Mouse (Mus musculus) MEL (cell line): ENCODE results near the gene Gns. TPM values are rescaled to one million over a fixed set of nuclear protein-coding genes. Genes with fewer than 3 reads are reported as not detected.

Experiments used
- DNase-seq: peaks from one replicate; pipeline ENCODE4 v3.0.0; 2011; ENCODE audit warnings: low read depth, low spot score
- H3K27ac ChIP-seq: 2 replicates; pipeline ENCODE4 v1.5.1; 2012; ENCODE audit warnings: low read depth, mild to moderate bottlenecking, control low read depth, low read length, moderate library complexity; ENCODE audit not compliant: control insufficient read depth
- H3K27me3 ChIP-seq, 2 experiments: fragments of 150-350 bp in 1 of 2; sonication (generic) in 1 of 2; 2 replicates each; pipeline ENCODE4 v1.6.1; 2012; ENCODE audit warnings: low read length in 2 of 2, mild to moderate bottlenecking in 2 of 2, improper control_type of control experiment in 1 of 2, moderate library complexity in 1 of 2; ENCODE audit not compliant: insufficient read depth in 2 of 2, control insufficient read depth in 1 of 2
- H3K36me3 ChIP-seq, 2 experiments: 2 replicates each; pipeline ENCODE4 v1.6.1; 2012 to 2014; ENCODE audit warnings: low read length in 2 of 2, improper control_type of control experiment in 1 of 2, inconsistent platforms in 1 of 2, mild to moderate bottlenecking in 1 of 2; ENCODE audit not compliant: insufficient read depth in 2 of 2, control insufficient read depth in 1 of 2
- H3K4me1 ChIP-seq, 2 experiments: fragments of 150-350 bp in 1 of 2; sonication (generic) in 1 of 2; 2 replicates each; pipeline ENCODE4 v1.6.1; 2012; ENCODE audit warnings: low read length in 2 of 2, improper control_type of control experiment in 1 of 2, mild to moderate bottlenecking in 1 of 2; ENCODE audit not compliant: insufficient read depth in 2 of 2, control insufficient read depth in 1 of 2
- H3K4me3 ChIP-seq, 2 experiments: fragments of 150-350 bp in 1 of 2; sonication (generic) in 1 of 2; 2 replicates each; pipeline ENCODE4 v1.5.1; 2012; ENCODE audit warnings: low read depth in 2 of 2, low read length in 2 of 2, mild to moderate bottlenecking in 2 of 2, moderate library complexity in 2 of 2, control low read depth in 1 of 2, improper control_type of control experiment in 1 of 2; ENCODE audit not compliant: control insufficient read depth in 1 of 2, insufficient read depth in 1 of 2
- H3K79me2 ChIP-seq: 2 replicates; pipeline ENCODE4 v1.6.1; 2012; ENCODE audit warnings: mild to moderate bottlenecking, low read length, moderate library complexity; ENCODE audit not compliant: control insufficient read depth, poor library complexity, insufficient read depth
- H3K9ac ChIP-seq: 2 replicates; pipeline ENCODE4 v1.6.1; 2012; ENCODE audit warnings: low read depth, mild to moderate bottlenecking, control low read depth, low read length, moderate library complexity; ENCODE audit not compliant: control insufficient read depth, poor library complexity, severe bottlenecking
- H3K9me3 ChIP-seq: fragments of 150-350 bp; sonication (generic); replicated peaks from 2 replicates; pipeline ENCODE4 v1.6.1; 2012; ENCODE audit warnings: mild to moderate bottlenecking, low read length, improper control_type of control experiment, moderate library complexity; ENCODE audit not compliant: insufficient read depth
- BHLHE40 ChIP-seq: IDR thresholded peaks from 2 replicates; pipeline ENCODE4 v1.6.1; 2012; ENCODE audit warnings: low read depth, mild to moderate bottlenecking, inconsistent platforms, low read length, improper control_type of control experiment, borderline replicate concordance
- CHD1 ChIP-seq: IDR thresholded peaks from 2 replicates; pipeline ENCODE4 v1.6.1; 2012; ENCODE audit warnings: low read depth, mild to moderate bottlenecking, inconsistent platforms, low read length, improper control_type of control experiment
- CHD2 ChIP-seq: IDR thresholded peaks from 2 replicates; pipeline ENCODE4 v1.6.1; 2011; ENCODE audit warnings: low read length, improper control_type of control experiment
- CTCF ChIP-seq, 3 experiments: IDR thresholded peaks in 2 of 3; conservative IDR thresholded peaks in 1 of 3; 2 replicates each; pipeline ENCODE4 v1.5.1; 2011 to 2012; ENCODE audit warnings: low read length in 3 of 3, low read depth in 2 of 3, mild to moderate bottlenecking in 2 of 3, improper control_type of control experiment in 1 of 3, inconsistent platforms in 1 of 3, mixed read lengths in 1 of 3, moderate library complexity in 1 of 3; ENCODE audit not compliant: control insufficient read depth in 1 of 3, insufficient read depth in 1 of 3, poor library complexity in 1 of 3, severe bottlenecking in 1 of 3
- ELF1 ChIP-seq: IDR thresholded peaks from 2 replicates; pipeline ENCODE4 v1.6.1; 2014; ENCODE audit warnings: low read depth, mild to moderate bottlenecking, inconsistent platforms, low read length, improper control_type of control experiment, moderate library complexity
- EP300 ChIP-seq, 2 experiments: IDR thresholded peaks; 2 replicates each; pipeline ENCODE4 v1.6.1; 2011; ENCODE audit warnings: improper control_type of control experiment in 2 of 2, low read length in 2 of 2, low read depth in 1 of 2, mild to moderate bottlenecking in 1 of 2
- ETS1 ChIP-seq: IDR thresholded peaks from 2 replicates; pipeline ENCODE4 v1.6.1; 2012; ENCODE audit warnings: low read depth, mild to moderate bottlenecking, inconsistent platforms, low read length, improper control_type of control experiment, moderate library complexity
- GABPA ChIP-seq: IDR thresholded peaks from 2 replicates; pipeline ENCODE4 v1.6.1; 2012; ENCODE audit warnings: low read depth, mild to moderate bottlenecking, inconsistent platforms, low read length, improper control_type of control experiment, moderate library complexity
- GATA1 ChIP-seq: IDR thresholded peaks from 2 replicates; pipeline ENCODE4 v1.6.1; 2011; ENCODE audit warnings: low read depth, low read length, improper control_type of control experiment
- HCFC1 ChIP-seq: IDR thresholded peaks from 2 replicates; pipeline ENCODE4 v1.6.1; 2012; ENCODE audit warnings: low read depth, mild to moderate bottlenecking, inconsistent platforms, low read length, improper control_type of control experiment, moderate library complexity
- JUND ChIP-seq: IDR thresholded peaks from 2 replicates; pipeline ENCODE4 v1.6.1; 2011; ENCODE audit warnings: low read depth, mild to moderate bottlenecking, improper control_type of control experiment, low read length
- MAFK ChIP-seq: IDR thresholded peaks from 2 replicates; pipeline ENCODE4 v1.6.1; 2011; ENCODE audit warnings: low read depth, mild to moderate bottlenecking, low read length, improper control_type of control experiment, borderline replicate concordance
- MAX ChIP-seq: IDR thresholded peaks from 2 replicates; pipeline ENCODE4 v1.6.1; 2011; ENCODE audit warnings: low read length, improper control_type of control experiment
- MAZ ChIP-seq: IDR thresholded peaks from 2 replicates; pipeline ENCODE4 v1.6.1; 2012; ENCODE audit warnings: low read depth, mild to moderate bottlenecking, inconsistent platforms, low read length, improper control_type of control experiment
- MEF2A ChIP-seq: IDR thresholded peaks from 2 replicates; pipeline ENCODE4 v1.6.1; 2014; ENCODE audit warnings: low read depth, mild to moderate bottlenecking, inconsistent platforms, low read length, improper control_type of control experiment; ENCODE audit not compliant: poor library complexity, insufficient replicate concordance, severe bottlenecking; ENCODE audit errors: extremely low read depth
- MYC ChIP-seq: IDR thresholded peaks from 2 replicates; pipeline ENCODE4 v1.6.1; 2011; ENCODE audit warnings: low read depth, mild to moderate bottlenecking, low read length, improper control_type of control experiment, moderate library complexity
- NRF1 ChIP-seq: IDR thresholded peaks from 2 replicates; pipeline ENCODE4 v1.6.1; 2014; ENCODE audit warnings: low read depth, mild to moderate bottlenecking, inconsistent platforms, low read length, improper control_type of control experiment, moderate library complexity; ENCODE audit not compliant: poor library complexity, insufficient read depth, severe bottlenecking
- POLR2A ChIP-seq, 2 experiments: IDR thresholded peaks; 2 replicates each; pipeline ENCODE4 v1.6.1; 2011 to 2012; ENCODE audit warnings: low read length in 2 of 2, mild to moderate bottlenecking in 2 of 2, control low read depth in 1 of 2, improper control_type of control experiment in 1 of 2, low read depth in 1 of 2, moderate library complexity in 1 of 2; ENCODE audit not compliant: control insufficient read depth in 1 of 2, insufficient read depth in 1 of 2, poor library complexity in 1 of 2
- POLR2AphosphoS2 ChIP-seq: IDR thresholded peaks from 2 replicates; pipeline ENCODE4 v1.6.1; 2011; ENCODE audit warnings: low read length, improper control_type of control experiment
- POLR2AphosphoS5 ChIP-seq: IDR thresholded peaks from 2 replicates; pipeline ENCODE4 v1.6.1; 2012; ENCODE audit warnings: low read depth, borderline replicate concordance, mild to moderate bottlenecking, inconsistent platforms, low read length, moderate library complexity, mixed read lengths
- RAD21 ChIP-seq: IDR thresholded peaks from 2 replicates; pipeline ENCODE4 v1.6.1; 2011; ENCODE audit warnings: mild to moderate bottlenecking, low read depth, low read length, improper control_type of control experiment
- RCOR1 ChIP-seq: IDR thresholded peaks from 2 replicates; pipeline ENCODE4 v1.6.1; 2012; ENCODE audit warnings: low read depth, mild to moderate bottlenecking, inconsistent platforms, low read length, improper control_type of control experiment
- SIN3A ChIP-seq: IDR thresholded peaks from 2 replicates; pipeline ENCODE4 v1.6.1; 2012; ENCODE audit warnings: low read length, improper control_type of control experiment, inconsistent platforms
- SMC3 ChIP-seq: IDR thresholded peaks from 2 replicates; pipeline ENCODE4 v1.6.1; 2011; ENCODE audit warnings: low read depth, low read length, improper control_type of control experiment
- TAL1 ChIP-seq: IDR thresholded peaks from 2 replicates; pipeline ENCODE4 v1.6.1; 2012; ENCODE audit warnings: mild to moderate bottlenecking, inconsistent platforms, low read length, moderate library complexity, mixed read lengths
- TBP ChIP-seq: IDR thresholded peaks from 2 replicates; pipeline ENCODE4 v1.8.0; 2011; ENCODE audit warnings: low read depth, low read length, improper control_type of control experiment
- USF2 ChIP-seq, 2 experiments: IDR thresholded peaks; 2 replicates each; pipeline ENCODE4 v1.6.1; 2011 to 2012; ENCODE audit warnings: improper control_type of control experiment in 2 of 2, low read length in 2 of 2, borderline replicate concordance in 1 of 2, inconsistent platforms in 1 of 2, low read depth in 1 of 2, mild to moderate bottlenecking in 1 of 2; ENCODE audit not compliant: insufficient read depth in 1 of 2
- ZC3H11A ChIP-seq: IDR thresholded peaks from 2 replicates; pipeline ENCODE4 v1.6.1; 2012; ENCODE audit warnings: low read depth, mild to moderate bottlenecking, inconsistent platforms, low read length, improper control_type of control experiment
- ZKSCAN1 ChIP-seq: IDR thresholded peaks from 2 replicates; pipeline ENCODE4 v1.6.1; 2012; ENCODE audit warnings: low read depth, mild to moderate bottlenecking, inconsistent platforms, low read length, improper control_type of control experiment, moderate library complexity
- ZMIZ1 ChIP-seq: IDR thresholded peaks from 2 replicates; pipeline ENCODE4 v1.6.1; 2012; ENCODE audit warnings: low read depth, mild to moderate bottlenecking, inconsistent platforms, low read length, improper control_type of control experiment, moderate library complexity
- polyA plus RNA-seq, 2 experiments: library from polyadenylated mRNA; stranded (reverse) in 1 of 2; unstranded in 1 of 2; fragments of >175 nt in 1 of 2; fragments of >200 nt in 1 of 2; gene quantifications; 2 replicates each; pipeline versions ENCODE4 v1.2.1 to v1.2.4; 2012; ENCODE audit warnings: low replicate concordance in 2 of 2, low read depth in 1 of 2; ENCODE audit not compliant: insufficient read length in 2 of 2, insufficient read depth in 1 of 2, missing spikeins in 1 of 2
- total RNA-seq: library from RNA; depleted of rRNA; stranded (reverse); fragments of 300-350 nt; gene quantifications from 2 replicates; pipeline ENCODE4 v1.2.3, GENCODE M21; 2012

Gns gene
- total and polyA plus RNA-seq, 3 experiments = 33.1 to 33.6 TPM; not detected in 1

GRCm38 (mm10) chr10:121428011-121428711 is 63.3 kb downstream of the Gns start:
- Histone ChIP-seq H3K27ac (no peak overlapping the region), H3K4me1 (peaks cover 3 to 12% of the 10 kb centered on the region in 2 experiments)

GRCm38 (mm10) chr10:121429089-121429488 is 64.2 kb downstream of the Gns start:
- H3K4me3 ChIP-seq = no peak overlapping the region
- peaks cover 0 to 6% of the 10 kb centered on the region in 2 experiments; a peak in 2 of 4 replicates for H3K36me3 ChIP-seq
- TF ChIP-seq RAD21 (no peak), ZKSCAN1 (no peak), HCFC1 (no peak), JUND (no peak), GATA1 (no peak), CHD1 (no peak), USF2 (IDR thresholded peaks at IDR 0.05; ENCODE audit: borderline replicate concordance in 1 of 2, insufficient read depth in 1 of 2, low read depth in 1 of 2, low read length in 2 of 2) (no peak), POLR2AphosphoS2 (no peak), MEF2A (no peak), CHD2 (no peak), POLR2AphosphoS5 (no peak), CTCF (IDR thresholded peaks at IDR 0.05 in 2 of 3, conservative IDR thresholded peaks at IDR 0.05 in 1 of 3; ENCODE audit: control insufficient read depth in 1 of 3, insufficient read depth in 1 of 3, low read depth in 2 of 3, low read length in 3 of 3, poor library complexity in 1 of 3, severe bottlenecking in 1 of 3) (no peak), ZC3H11A (no peak), MAZ (no peak), SMC3 (no peak), POLR2A (IDR thresholded peaks at IDR 0.05; ENCODE audit: control insufficient read depth in 1 of 2, insufficient read depth in 1 of 2, low read depth in 1 of 2, low read length in 2 of 2, poor library complexity in 1 of 2) (no peak), ZMIZ1 (no peak), ETS1 (no peak), SIN3A (no peak), MAFK (no peak)
- no peak overlapping the region for H3K27ac ChIP-seq
- H3K9me3 ChIP-seq = no peaks in the 10 kb centered on the region
- no peak overlapping the region for H3K9ac ChIP-seq
- H3K27me3 ChIP-seq = no peaks in the 10 kb centered on the region
- no peaks in the 10 kb centered on the region for H3K79me2 ChIP-seq
- peak; percentile 20 for DNase-seq
- peaks cover 3 to 16% of the 10 kb centered on the region in 2 experiments for H3K4me1 ChIP-seq

More at GRCm38 (mm10) chr10:121428011-121428711, 63.3 kb downstream of the Gns start:
- H3K27me3 ChIP-seq = no peaks in the 10 kb centered on the region
- H3K36me3 ChIP-seq = peaks cover 0 to 4% of the 10 kb centered on the region in 2 experiments; a peak in 2 of 4 replicates
- no peak overlapping the region for H3K4me3 ChIP-seq
- TF ChIP-seq CHD2 (no peak), TAL1 (no peak), JUND (no peak), RAD21 (no peak), ZMIZ1 (no peak), EP300 (IDR thresholded peaks at IDR 0.05; ENCODE audit: low read depth in 1 of 2, low read length in 2 of 2) (no peak), SIN3A (no peak), MAX (no peak), MYC (no peak), GABPA (no peak), POLR2AphosphoS2 (no peak), USF2 (IDR thresholded peaks at IDR 0.05; ENCODE audit: borderline replicate concordance in 1 of 2, insufficient read depth in 1 of 2, low read depth in 1 of 2, low read length in 2 of 2) (no peak), RCOR1 (no peak), BHLHE40 (no peak), TBP (no peak), ELF1 (no peak), NRF1 (no peak)
- TF ChIP-seq, all 39 proteins: peak for 0
- no peaks in the 10 kb centered on the region for H3K79me2 ChIP-seq
- H3K9me3 ChIP-seq = no peaks in the 10 kb centered on the region
- no peak for DNase-seq
- no peak overlapping the region for H3K9ac ChIP-seq
